Mouse (Mus musculus) forebrain, embryonic 10.5 days (tissue): ENCODE results near the gene Vmn2r47. TPM values are rescaled to one million over a fixed set of nuclear protein-coding genes. Genes with fewer than 3 reads are reported as not detected.
"Not testable (repeated sequence)": the region's sequence is repeated elsewhere in the genome, so short reads cannot be mapped to it uniquely, and the experiment has no call there.

Experiments used
- DNase-seq: peaks from one replicate; pipeline ENCODE4 v3.0.0-alpha.2; 2017; ENCODE audit warnings: low spot score; ENCODE audit errors: extremely low spot score
- H3K27ac ChIP-seq: fragments of 300-500 bp; sonication (generic); 2 replicates; pipeline ENCODE4 v1.5.1; 2016; ENCODE audit warnings: mild to moderate bottlenecking
- H3K27me3 ChIP-seq: fragments of 300-500 bp; sonication (generic); 2 replicates; pipeline ENCODE4 v1.6.1; 2016; ENCODE audit warnings: mild to moderate bottlenecking; ENCODE audit not compliant: poor library complexity, severe bottlenecking
- H3K36me3 ChIP-seq: fragments of 300-500 bp; sonication (generic); replicated peaks from 2 replicates; pipeline ENCODE4 v1.6.1; 2016; ENCODE audit warnings: mild to moderate bottlenecking, moderate library complexity
- H3K4me1 ChIP-seq: fragments of 300-500 bp; sonication (generic); 2 replicates; pipeline ENCODE4 v1.6.1; 2016
- H3K4me3 ChIP-seq: fragments of 300-500 bp; sonication (generic); 2 replicates; pipeline ENCODE4 v1.5.1; 2016; ENCODE audit warnings: mild to moderate bottlenecking, moderate library complexity
- H3K9me3 ChIP-seq: fragments of 300-500 bp; sonication (generic); 2 replicates; pipeline ENCODE4 v1.6.1; 2016; ENCODE audit warnings: mild to moderate bottlenecking, moderate library complexity
- WGBS: fragments of 180-500 bp; shearing (Covaris S2); methylation state at CpG from one replicate; pipeline ENCODE4 v1.1.7; 2016; 5-methylcytosine and 5-hydroxymethylcytosine counted together
- polyA plus RNA-seq: library from polyadenylated mRNA; unstranded; fragments of >200 nt; fragmentation: Nextera tagmentation; extraction: Ambion mirVana; gene quantifications from 2 replicates; pipeline ENCODE4 v1.2.1, GENCODE M21; 2016

The Vmn2r47 gene
- not detected in 2 replicates for polyA plus RNA-seq

- not testable (repeated sequence) for H3K27ac ChIP-seq, H3K27me3 ChIP-seq, H3K9me3 ChIP-seq, H3K4me1 ChIP-seq, H3K36me3 ChIP-seq, DNase-seq, H3K4me3 ChIP-seq
- WGBS: no CpG with 5 or more reads among the region's 1 CpGs
These were observed at the start of gene Vmn2r47 for GRCm38 (mm10) chr7:9841225-9841624. Gene Vmn2r47 (minus strand): TSS chr7:9841325.

- H3K27ac ChIP-seq, H3K36me3 ChIP-seq, DNase-seq, H3K27me3 ChIP-seq, H3K4me3 ChIP-seq, H3K4me1 ChIP-seq, H3K9me3 ChIP-seq: not testable (repeated sequence)
- WGBS: no CpG with 5 or more reads among the region's 1 CpGs
These were observed 70.7 kb downstream of the Vmn2r47 start, which contains the start of gene Vmn2r46 for GRCm38 (mm10) chr7:9770471-9770870. Gene Vmn2r46 (minus strand): TSS chr7:9770571.

Other genes starting within 250 kb of the Vmn2r47 start
- not detected in 2 replicates for gene Vmn2r46, start 70.8 kb downstream of the Vmn2r47 start, polyA plus RNA-seq
- not detected in 2 replicates for gene Vmn2r48, start 112.3 kb upstream of the Vmn2r47 start, polyA plus RNA-seq
- not detected in 2 replicates for gene Vmn2r49, start 150.9 kb upstream of the Vmn2r47 start, polyA plus RNA-seq
- not detected in 2 replicates for gene Vmn2r50, start 212.0 kb upstream of the Vmn2r47 start, polyA plus RNA-seq